Mouse (Mus musculus): ENCODE measurements at regions not wholly inside any gene's neighbourhood (a gene's known extent, or its start where the extent isn't known, plus 50 kb on each side); places are given as distances from the start of the nearest gene placed in this dataset.
A peak's percentile ranks its signal among the peaks of the same experiment; 100 is the strongest.

GRCm38 (mm10) chr8:6590146-6590545 is 1485.0 kb upstream of the Slc10a2 start:
- ATAC-seq (replicated peaks; ENCODE audit: low FRiP score, low read depth): no peak

GRCm38 (mm10) chr8:6583337-6584096 is 1478.4 kb upstream of the Slc10a2 start:
- Histone ChIP-seq H3K9ac (ENCODE audit: low read depth, low read length) (no peak overlapping the region), H3K4me3 (replicated peaks; ENCODE audit: low read depth, low read length) (no peak overlapping the region), H3K4me2 (ENCODE audit: low read length) (no peak overlapping the region), H3K9me3 (replicated peaks; ENCODE audit: low read length) (no peaks in the 10 kb centered on the region), H3K27me3 (ENCODE audit: insufficient read depth, low read length) (no peaks in the 10 kb centered on the region), H3K27ac (no peak overlapping the region), H3K36me3 (ENCODE audit: insufficient read depth, low read length) (no peaks in the 10 kb centered on the region), H3K4me1 (replicated peaks; ENCODE audit: insufficient read depth, low read length) (no peaks in the 10 kb centered on the region)
- DNase-seq (ENCODE audit: low spot score) (no peak), ATAC-seq (replicated peaks; ENCODE audit: low FRiP score, low read depth) (no peak)
- TF ChIP-seq CTCF (IDR thresholded peaks at IDR 0.05; ENCODE audit: low read depth): no peak
- WGBS: 91% methylated on average over 6 of the region's 6 CpGs

More at GRCm38 (mm10) chr8:6590146-6590545, 1485.0 kb upstream of the Slc10a2 start:
- no peak for TF ChIP-seq CTCF (IDR thresholded peaks at IDR 0.05; ENCODE audit: low read depth)
- Histone ChIP-seq H3K9me3 (replicated peaks; ENCODE audit: low read length) (no peaks in the 10 kb centered on the region), H3K27me3 (ENCODE audit: insufficient read depth, low read length) (no peaks in the 10 kb centered on the region), H3K4me3 (replicated peaks; ENCODE audit: low read depth, low read length) (no peak overlapping the region), H3K4me1 (replicated peaks; ENCODE audit: insufficient read depth, low read length) (no peaks in the 10 kb centered on the region), H3K4me2 (ENCODE audit: low read length) (no peak overlapping the region), H3K9ac (ENCODE audit: low read depth, low read length) (no peak overlapping the region), H3K36me3 (ENCODE audit: insufficient read depth, low read length) (no peaks in the 10 kb centered on the region), H3K27ac (no peak overlapping the region)
- peak; percentile 2 for DNase-seq (ENCODE audit: low spot score)

- H3K36me3 ChIP-seq (ENCODE audit: insufficient read depth, low read length): no peaks in the 10 kb centered on the region
- no peak for TF ChIP-seq CTCF (IDR thresholded peaks at IDR 0.05; ENCODE audit: low read depth)
- no peak overlapping the region for H3K27ac ChIP-seq
- ATAC-seq (replicated peaks; ENCODE audit: low FRiP score, low read depth) (no peak), DNase-seq (ENCODE audit: low spot score) (no peak)
- H3K9ac ChIP-seq (ENCODE audit: low read depth, low read length): no peak overlapping the region
- no peaks in the 10 kb centered on the region for H3K27me3 ChIP-seq (ENCODE audit: insufficient read depth, low read length)
- no peaks in the 10 kb centered on the region for H3K4me1 ChIP-seq (replicated peaks; ENCODE audit: insufficient read depth, low read length)
- H3K4me3 ChIP-seq (replicated peaks; ENCODE audit: low read depth, low read length): no peak overlapping the region
- H3K9me3 ChIP-seq (replicated peaks; ENCODE audit: low read length): no peaks in the 10 kb centered on the region
- WGBS: 86% methylated on average over 3 of the region's 3 CpGs
- no peak overlapping the region for H3K4me2 ChIP-seq (ENCODE audit: low read length)
Observed at GRCm38 (mm10) chr8:6582732-6583131, 1477.6 kb upstream of the Slc10a2 start.

- H3K4me1 ChIP-seq (replicated peaks; ENCODE audit: insufficient read depth, low read length): no peaks in the 10 kb centered on the region
- no peak overlapping the region for H3K4me3 ChIP-seq (replicated peaks; ENCODE audit: low read depth, low read length)
- H3K9me3 ChIP-seq (replicated peaks; ENCODE audit: low read length): no peaks in the 10 kb centered on the region
- no peak overlapping the region for H3K27ac ChIP-seq
- no peaks in the 10 kb centered on the region for H3K36me3 ChIP-seq (ENCODE audit: insufficient read depth, low read length)
- no peak overlapping the region for H3K4me2 ChIP-seq (ENCODE audit: low read length)
- DNase-seq (ENCODE audit: low spot score): no peak
- ATAC-seq (replicated peaks; ENCODE audit: low FRiP score, low read depth): no peak
- TF ChIP-seq CTCF (IDR thresholded peaks at IDR 0.05; ENCODE audit: low read depth): no peak
- WGBS: 73% methylated on average over 4 of the region's 4 CpGs
- H3K27me3 ChIP-seq (ENCODE audit: insufficient read depth, low read length): no peaks in the 10 kb centered on the region
- no peak overlapping the region for H3K9ac ChIP-seq (ENCODE audit: low read depth, low read length)
Observed at GRCm38 (mm10) chr8:6577868-6578634, 1472.9 kb upstream of the Slc10a2 start.

DNA sequence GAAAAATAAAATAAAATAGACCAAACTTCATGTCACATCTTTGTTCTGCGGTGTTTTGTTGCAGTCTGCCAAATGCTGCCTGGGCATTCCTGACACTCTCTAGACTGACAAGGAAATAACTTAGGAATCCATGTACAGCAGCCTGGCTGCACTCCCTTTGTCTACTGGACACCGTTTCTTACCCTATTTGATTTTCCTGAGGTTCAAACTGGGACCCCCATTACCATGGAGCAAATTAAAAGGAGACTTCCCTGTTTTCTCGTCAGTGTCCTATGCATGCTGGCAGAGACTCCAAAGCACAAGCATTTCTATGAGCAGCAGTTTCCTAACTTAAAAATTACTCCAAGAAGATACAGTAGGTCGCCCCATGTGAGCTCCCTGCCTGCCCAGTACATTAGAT is 1470.1 kb upstream of the Slc10a2 start:
- no peak overlapping the region for H3K27ac ChIP-seq
- no peak overlapping the region for H3K4me3 ChIP-seq (replicated peaks; ENCODE audit: low read depth, low read length)
- H3K36me3 ChIP-seq (ENCODE audit: insufficient read depth, low read length): no peaks in the 10 kb centered on the region
- TF ChIP-seq CTCF (IDR thresholded peaks at IDR 0.05; ENCODE audit: low read depth): no peak
- no peak overlapping the region for H3K4me2 ChIP-seq (ENCODE audit: low read length)
- no peaks in the 10 kb centered on the region for H3K9me3 ChIP-seq (replicated peaks; ENCODE audit: low read length)
- no peaks in the 10 kb centered on the region for H3K27me3 ChIP-seq (ENCODE audit: insufficient read depth, low read length)
- no peak overlapping the region for H3K9ac ChIP-seq (ENCODE audit: low read depth, low read length)
- ATAC-seq (replicated peaks; ENCODE audit: low FRiP score, low read depth) (no peak), DNase-seq (ENCODE audit: low spot score) (no peak)
- H3K4me1 ChIP-seq (replicated peaks; ENCODE audit: insufficient read depth, low read length): no peaks in the 10 kb centered on the region
- WGBS: 66% methylated on average over 4 of the region's 4 CpGs

- Histone ChIP-seq H3K36me3 (ENCODE audit: insufficient read depth, low read length) (no peaks in the 10 kb centered on the region), H3K9me3 (replicated peaks; ENCODE audit: low read length) (no peaks in the 10 kb centered on the region), H3K9ac (ENCODE audit: low read depth, low read length) (no peak overlapping the region), H3K4me1 (replicated peaks; ENCODE audit: insufficient read depth, low read length) (no peaks in the 10 kb centered on the region), H3K27me3 (ENCODE audit: insufficient read depth, low read length) (no peaks in the 10 kb centered on the region), H3K4me3 (replicated peaks; ENCODE audit: low read depth, low read length) (no peak overlapping the region), H3K27ac (no peak overlapping the region), H3K4me2 (ENCODE audit: low read length) (no peak overlapping the region)
- WGBS: 88% methylated on average over 3 of the region's 3 CpGs
- DNase-seq (ENCODE audit: low spot score) (no peak), ATAC-seq (replicated peaks; ENCODE audit: low FRiP score, low read depth) (no peak)
- TF ChIP-seq CTCF (IDR thresholded peaks at IDR 0.05; ENCODE audit: low read depth): no peak
Observed at GRCm38 (mm10) chr8:6573492-6573891, 1468.3 kb upstream of the Slc10a2 start.

Data from kidney, postnatal 0 days (tissue).